Mouse (Mus musculus): ENCODE data around the gene Epx. TPM values are rescaled to one million over a fixed set of nuclear protein-coding genes. Genes with fewer than 3 reads are reported as not detected.

The Epx gene
- total RNA-seq, 2 experiments from 2014 or later = not detected

- Histone ChIP-seq H3K4me3 (no peak overlapping the region), H3K27ac (no peak overlapping the region)
- no peak for DNase-seq
- intact Hi-C loops (cut with DNase I) = no loop called here
- TF ChIP-seq CTCF (IDR thresholded peaks at IDR 0.05) = no peak
Measured at GRCm38 (mm10) chr11:87862805-87863204, 12.5 kb downstream of the Epx start.

- no peak for TF ChIP-seq CTCF (IDR thresholded peaks at IDR 0.05)
- intact Hi-C loops (cut with DNase I) = no loop called here
- no peak overlapping the region for H3K4me3 ChIP-seq
- no peak for DNase-seq
- H3K27ac ChIP-seq = no peak overlapping the region
Measured at GRCm38 (mm10) chr11:87860426-87860825, 14.9 kb downstream of the Epx start.

- intact Hi-C loops (cut with DNase I) = no loop called here
- no peak overlapping the region for H3K4me3 ChIP-seq
- H3K27ac ChIP-seq = no peak overlapping the region
- TF ChIP-seq CTCF (IDR thresholded peaks at IDR 0.05) = no peak
- DNase-seq = no peak
Measured at GRCm38 (mm10) chr11:87859273-87859672, 16.1 kb downstream of the Epx start.

DNA sequence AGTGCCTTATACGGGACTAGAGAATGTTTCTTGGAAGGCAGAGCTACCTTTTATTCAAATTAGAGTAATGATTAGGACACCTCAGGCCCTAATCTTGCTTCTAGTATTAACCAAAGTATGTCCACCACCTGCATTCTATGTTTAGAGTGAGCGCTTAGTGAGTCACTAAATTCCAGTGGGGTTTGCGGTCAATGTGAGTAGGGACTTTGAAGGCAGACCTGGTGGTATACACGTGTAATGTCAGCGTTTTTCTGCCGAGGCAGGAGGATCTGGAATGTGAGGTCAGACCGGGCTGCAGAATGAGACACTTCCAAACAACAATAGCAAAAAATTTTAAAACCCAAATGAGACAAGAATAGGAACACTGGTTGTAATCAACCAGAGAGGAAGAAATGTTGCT is 20.8 kb downstream of the Epx start:
- no peak for TF ChIP-seq CTCF (IDR thresholded peaks at IDR 0.05)
- intact Hi-C loops (cut with DNase I) = loop anchor here (5.0 kb wide), 1 partner anchor 117 kb away; the partner anchor contains the start of gene Supt4a
- DNase-seq = no peak

GRCm38 (mm10) chr11:87853597-87853954 is 21.8 kb downstream of the Epx start:
- Histone ChIP-seq H3K27ac (peak overlapping the region; percentile 82), H3K4me3 (peak overlapping the region; percentile 87)
- no peak for TF ChIP-seq CTCF (IDR thresholded peaks at IDR 0.05)
- DNase-seq = no peak
- intact Hi-C loops (cut with DNase I) = loop anchor here (5.0 kb wide), 1 partner anchor 116 kb away; the partner anchor contains the start of gene Supt4a

More for the DNA sequence above, 20.8 kb downstream of the Epx start:
- Histone ChIP-seq H3K4me3 (no peak overlapping the region), H3K27ac (no peak overlapping the region)

DNA sequence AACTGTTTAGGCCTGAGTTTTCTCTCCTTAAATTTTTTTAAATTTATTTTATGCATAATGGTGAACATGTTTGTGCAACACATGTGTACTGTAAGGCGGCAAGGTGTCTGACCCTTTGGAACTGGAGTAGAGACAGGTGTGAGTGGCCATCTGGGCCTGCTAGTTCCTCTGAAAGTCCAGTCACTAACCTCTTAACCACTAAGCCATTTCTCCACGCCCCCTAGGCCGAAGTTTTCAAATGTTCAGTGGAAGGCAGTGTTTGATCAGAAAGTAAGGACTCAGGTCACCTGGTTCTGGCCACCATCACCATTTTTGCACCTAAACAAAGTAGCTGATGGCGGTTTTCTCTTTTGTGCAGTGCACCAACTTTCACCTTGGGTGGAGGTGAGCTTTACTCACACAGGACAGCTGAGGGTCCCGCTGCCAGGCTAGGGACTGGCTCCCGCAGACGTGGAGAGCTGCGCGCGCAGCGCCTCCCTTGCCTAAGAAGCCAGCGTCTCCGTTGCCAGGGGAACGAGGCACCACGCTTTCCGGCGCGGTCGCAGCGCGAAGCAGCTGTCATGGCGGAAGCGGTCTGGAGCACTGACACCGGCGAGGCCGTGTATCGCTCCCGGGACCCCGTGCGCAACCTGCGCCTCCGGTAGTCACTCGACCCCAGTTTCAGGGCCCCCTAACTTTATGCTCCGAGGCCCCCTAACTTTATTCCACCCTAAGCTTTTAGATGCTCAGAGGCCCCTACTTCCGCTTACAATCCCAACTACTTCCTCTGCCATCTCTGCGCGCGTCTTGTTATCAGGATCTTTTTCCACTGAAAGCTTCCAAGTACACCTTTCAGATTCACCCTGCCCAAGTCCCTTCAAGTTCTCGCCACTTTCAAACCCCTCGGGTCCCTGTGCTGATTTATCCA is 22.4 kb downstream of the Epx start, which contains the start of gene Mks1:
Gene Mks1, plus strand, starts transcription at position 526 of the 907 bp plus-strand sequence.
- intact Hi-C loops (cut with DNase I) = loop anchor here (5.0 kb wide), 1 partner anchor 116 kb away; the partner anchor contains the start of gene Supt4a
- peak; percentile 93 for DNase-seq
- H3K27ac ChIP-seq = peak within 1 kb of the TSS; percentile 82
- peak within 1 kb of the TSS; percentile 87 for H3K4me3 ChIP-seq
- TF ChIP-seq CTCF (IDR thresholded peaks at IDR 0.05) = no peak

GRCm38 (mm10) chr11:87847884-87848283 is 27.5 kb downstream of the Epx start:
- TF ChIP-seq CTCF (IDR thresholded peaks at IDR 0.05) = no peak
- Histone ChIP-seq H3K4me3 (no peak overlapping the region), H3K27ac (no peak overlapping the region)
- DNase-seq = no peak
- intact Hi-C loops (cut with DNase I) = no loop called here

GRCm38 (mm10) chr11:87846968-87847600 is 28.3 kb downstream of the Epx start:
- no peak for DNase-seq
- intact Hi-C loops (cut with DNase I) = no loop called here
- no peak overlapping the region for H3K27ac ChIP-seq
- no peak overlapping the region for H3K4me3 ChIP-seq
- TF ChIP-seq CTCF (IDR thresholded peaks at IDR 0.05) = no peak

GRCm38 (mm10) chr11:87841436-87841835 is 33.9 kb downstream of the Epx start:
- no peak overlapping the region for H3K27ac ChIP-seq
- no peak for DNase-seq
- intact Hi-C loops (cut with DNase I) = no loop called here
- H3K4me3 ChIP-seq = no peak overlapping the region
- no peak for TF ChIP-seq CTCF (IDR thresholded peaks at IDR 0.05)

DNA sequence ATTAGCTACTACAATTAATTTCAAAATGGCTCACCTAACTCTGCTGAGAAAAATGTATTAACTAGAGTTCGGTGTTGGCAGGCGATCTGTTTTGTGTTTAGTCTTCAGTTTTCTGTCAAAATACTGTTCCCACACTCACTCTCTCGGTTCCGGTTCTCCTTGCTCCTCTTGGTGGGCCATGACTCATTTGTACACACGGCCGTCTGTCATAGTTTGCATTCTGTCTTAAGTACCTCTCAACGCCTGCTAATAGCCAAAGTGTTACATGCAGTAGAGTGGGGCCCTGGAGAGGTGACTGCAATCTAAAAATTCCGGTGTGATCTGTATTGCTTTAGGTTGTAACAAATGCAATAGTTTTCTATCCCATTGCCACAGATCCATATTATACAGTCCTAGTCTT is 34.7 kb downstream of the Epx start:
- no peak overlapping the region for H3K4me3 ChIP-seq
- intact Hi-C loops (cut with DNase I) = no loop called here
- DNase-seq = no peak
- H3K27ac ChIP-seq = no peak overlapping the region
- no peak for TF ChIP-seq CTCF (IDR thresholded peaks at IDR 0.05)

GRCm38 (mm10) chr11:87828239-87828900 is 47.0 kb downstream of the Epx start, which contains the start of gene Lpo:
TSS of gene Lpo (minus strand) at chr11:87828289.
- no peak within 1 kb of the TSS for H3K27ac ChIP-seq
- intact Hi-C loops (cut with DNase I) = no loop called here
- DNase-seq = no peak
- H3K4me3 ChIP-seq = no peak within 1 kb of the TSS
- TF ChIP-seq CTCF (IDR thresholded peaks at IDR 0.05) = no peak

DNA sequence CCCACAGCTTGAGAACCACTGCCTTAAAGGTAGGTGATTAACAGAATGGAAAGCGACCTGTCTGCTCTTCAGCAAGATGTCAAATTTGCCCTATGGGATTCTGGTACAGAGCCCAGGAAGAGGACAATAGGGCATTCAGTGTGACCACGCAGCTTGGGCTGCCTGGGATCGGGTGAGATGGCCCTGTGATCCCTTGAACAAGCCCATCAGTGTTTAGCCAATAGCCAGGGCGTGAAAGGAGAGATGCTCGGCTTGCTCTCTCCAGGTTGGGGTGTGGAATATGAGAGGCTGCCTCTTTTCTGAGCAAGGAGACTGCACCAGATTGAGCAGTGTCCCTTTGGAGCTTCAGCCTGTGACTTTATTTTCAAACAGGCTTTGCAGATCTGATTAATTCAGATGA is 53.8 kb downstream of the Epx start:
- no peak for DNase-seq
- intact Hi-C loops (cut with DNase I) = no loop called here
- TF ChIP-seq CTCF (IDR thresholded peaks at IDR 0.05) = no peak
- Histone ChIP-seq H3K27ac (no peak overlapping the region), H3K4me3 (no peak overlapping the region)

DNA sequence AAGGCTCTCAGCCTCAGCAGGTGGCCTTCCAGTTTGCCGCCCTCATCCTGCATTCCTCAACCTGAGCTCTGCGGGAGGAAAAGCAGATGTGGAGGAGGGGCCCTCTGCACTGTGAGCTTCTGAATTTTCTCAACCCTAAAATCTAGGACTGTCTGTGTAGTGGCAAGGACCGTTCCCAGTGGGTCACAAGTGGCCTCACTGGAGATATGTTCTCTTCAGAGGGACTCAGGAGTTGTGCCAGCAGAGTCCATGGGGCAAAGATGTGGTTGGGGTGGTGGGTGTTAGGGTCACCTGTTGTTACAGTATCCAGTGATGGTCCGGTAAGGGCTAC is 57.9 kb downstream of the Epx start:
- intact Hi-C loops (cut with DNase I) = no loop called here
- Histone ChIP-seq H3K4me3 (peak overlapping the region; percentile 66), H3K27ac (no peak overlapping the region)
- no peak for TF ChIP-seq CTCF (IDR thresholded peaks at IDR 0.05)
- no peak for DNase-seq
